Mouse (Mus musculus): ENCODE data around the gene Hsf2bp.

The Hsf2bp gene

GRCm38 (mm10) chr17:31916461-31916775 lies 119.7 kb downstream of the Hsf2bp start:
- no peak for TF ChIP-seq GATA4 (IDR thresholded peaks at IDR 0.05; ENCODE audit: insufficient replicate concordance, low read length)

DNA sequence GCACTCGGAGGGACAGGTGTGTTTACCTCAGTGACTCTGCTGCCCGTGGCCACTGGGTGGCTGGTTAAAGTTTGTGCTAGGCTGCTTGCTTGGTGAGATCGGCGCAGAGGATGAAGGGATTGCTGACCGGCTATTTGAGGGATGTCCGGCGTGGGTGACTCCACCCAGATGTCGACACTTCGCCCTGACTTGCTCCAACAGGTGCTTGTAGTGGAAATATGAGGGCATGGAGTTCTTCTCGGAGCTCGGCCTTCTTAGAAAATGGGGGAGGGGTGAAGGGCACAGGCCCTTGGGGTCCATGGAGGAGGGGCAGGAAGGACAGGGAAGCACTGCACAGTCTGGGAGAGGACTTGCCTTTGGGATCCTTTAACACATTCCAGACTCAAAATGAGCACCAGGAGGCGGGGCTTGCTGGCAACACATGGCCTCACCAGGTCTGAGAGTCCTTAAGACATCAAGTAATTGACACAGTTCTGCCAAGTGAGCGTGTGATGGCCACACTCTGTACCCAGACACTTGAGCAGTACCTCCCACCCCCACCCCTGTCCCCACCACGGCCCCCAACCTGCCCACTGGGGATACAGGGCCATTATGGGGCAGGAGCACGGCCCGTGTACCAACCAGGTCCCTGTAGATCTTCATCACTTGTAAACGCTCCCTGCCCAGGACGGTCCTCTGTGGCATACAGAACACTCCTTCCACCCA lies 120.2 kb downstream of the Hsf2bp start:
- no peak for TF ChIP-seq GATA4 (IDR thresholded peaks at IDR 0.05; ENCODE audit: insufficient replicate concordance, low read length)

DNA sequence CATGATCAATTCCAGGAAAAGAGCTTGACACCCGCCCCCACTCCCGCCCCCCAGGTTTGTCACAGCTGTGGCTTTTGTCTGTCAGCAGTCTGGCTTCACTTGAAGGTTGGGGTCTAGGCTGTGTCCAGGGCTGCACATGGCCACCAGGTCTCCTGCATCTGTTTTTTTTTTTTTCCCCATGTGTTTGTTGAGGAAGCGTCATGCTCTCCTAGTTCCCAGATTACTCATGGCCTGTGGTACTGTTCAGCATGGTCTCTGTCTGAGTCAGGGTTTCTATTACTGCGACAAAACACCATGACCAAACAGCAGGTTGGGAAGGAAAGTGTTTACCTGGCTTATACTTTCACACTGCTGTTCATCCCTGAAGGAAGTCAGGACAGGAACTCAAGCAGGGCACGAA lies 121.8 kb downstream of the Hsf2bp start:
- TF ChIP-seq GATA4 (IDR thresholded peaks at IDR 0.05; ENCODE audit: insufficient replicate concordance, low read length): no peak

- TF ChIP-seq GATA4 (IDR thresholded peaks at IDR 0.05; ENCODE audit: insufficient replicate concordance, low read length): no peak
Measured at GRCm38 (mm10) chr17:31912881-31913662, 123.1 kb downstream of the Hsf2bp start.

DNA sequence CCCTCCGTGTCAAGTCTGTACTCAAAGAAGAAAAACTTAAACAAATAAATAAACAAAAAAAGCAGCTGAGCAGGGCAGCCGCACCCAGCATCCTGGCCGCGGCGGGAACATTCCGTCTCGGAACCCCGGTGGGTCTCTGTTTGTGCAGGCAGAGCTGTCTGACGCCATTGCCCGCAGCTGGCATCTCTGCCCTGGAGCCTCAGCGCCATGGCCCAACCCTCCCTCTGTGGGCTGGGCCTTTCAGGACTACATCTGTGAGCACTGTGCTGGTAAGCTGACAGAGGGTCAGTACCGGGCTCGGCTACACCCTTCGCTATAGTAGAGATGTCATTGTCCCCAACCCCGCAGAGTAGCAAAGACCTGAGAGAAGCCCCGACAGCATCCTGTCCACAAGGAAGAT lies 123.8 kb downstream of the Hsf2bp start:
- TF ChIP-seq GATA4 (IDR thresholded peaks at IDR 0.05; ENCODE audit: insufficient replicate concordance, low read length): no peak

GRCm38 (mm10) chr17:31908966-31909365 lies 127.2 kb downstream of the Hsf2bp start:
- TF ChIP-seq GATA4 (IDR thresholded peaks at IDR 0.05; ENCODE audit: insufficient replicate concordance, low read length): peak; percentile 79; the same call in 1 of the 2 replicates

DNA sequence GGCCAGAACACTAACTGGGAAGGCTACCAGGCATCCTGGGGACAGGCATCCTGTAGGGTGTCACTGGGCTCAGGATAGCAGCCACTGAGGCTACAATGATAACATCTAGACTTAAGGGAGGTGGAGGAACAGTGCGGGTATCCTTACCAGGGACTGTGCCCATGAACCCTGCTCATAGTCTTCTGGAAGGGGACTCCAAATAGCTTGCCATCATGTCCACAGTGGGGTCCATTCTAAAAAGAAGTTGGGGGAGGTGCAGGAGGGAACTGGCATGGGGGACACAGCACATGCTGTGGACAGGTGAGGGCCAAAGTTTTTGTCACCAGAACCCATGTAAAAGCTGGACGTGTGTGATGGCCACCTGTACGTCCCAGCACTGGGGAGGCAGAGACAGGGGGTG lies 129.7 kb downstream of the Hsf2bp start:
- TF ChIP-seq GATA4 (IDR thresholded peaks at IDR 0.05; ENCODE audit: insufficient replicate concordance, low read length): no peak

DNA sequence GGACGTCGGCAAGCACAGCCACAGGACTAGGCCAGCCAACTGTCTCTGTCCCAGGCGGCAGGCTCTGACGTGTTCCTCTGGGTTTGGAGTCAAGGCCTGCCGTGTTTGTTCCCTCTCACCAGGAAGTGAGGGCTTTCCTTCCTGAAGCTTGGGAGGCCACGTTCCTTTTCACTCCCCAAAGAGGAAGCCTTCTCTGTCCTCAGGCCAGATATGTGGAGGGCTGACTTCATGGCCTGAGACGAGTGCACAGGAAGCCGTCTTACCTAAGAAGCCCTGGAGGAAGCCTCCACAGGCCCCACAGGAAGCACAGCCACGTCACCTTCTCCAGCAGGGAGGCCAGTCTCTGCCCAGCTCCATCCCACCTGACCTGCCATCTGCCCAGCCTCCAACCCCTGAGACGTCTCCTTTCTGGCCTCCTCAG lies 130.3 kb downstream of the Hsf2bp start:
- TF ChIP-seq GATA4 (IDR thresholded peaks at IDR 0.05; ENCODE audit: insufficient replicate concordance, low read length): peak; percentile 73; the same call in 1 of the 2 replicates

DNA sequence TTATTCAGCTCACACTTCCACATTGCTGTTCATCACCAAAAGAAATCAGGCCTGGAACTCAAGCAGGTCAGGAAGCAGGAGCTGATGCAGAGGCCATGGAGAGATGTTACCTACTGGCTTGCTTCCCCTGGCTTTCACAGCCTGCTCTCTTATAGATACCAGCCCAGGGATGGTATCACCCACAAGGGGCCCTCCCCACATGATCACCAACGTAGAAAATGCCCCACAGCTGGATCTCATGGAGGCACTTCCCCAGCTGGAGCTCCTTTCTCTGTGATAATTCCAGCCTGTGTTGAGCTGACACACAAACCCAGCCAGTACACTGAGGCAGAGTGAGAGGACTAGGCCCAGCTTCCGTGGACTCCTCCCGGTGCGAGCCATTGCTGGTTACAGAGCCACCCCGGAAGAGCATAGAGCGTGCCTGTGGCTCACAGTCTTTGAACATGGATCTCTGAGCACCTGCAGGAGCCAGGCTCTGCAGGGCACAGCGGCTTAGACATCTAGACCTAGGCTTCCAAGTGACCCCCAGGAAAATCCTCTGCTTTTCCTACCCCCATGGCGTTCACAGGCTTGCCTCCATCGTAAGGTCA lies 130.9 kb downstream of the Hsf2bp start:
- no peak for TF ChIP-seq GATA4 (IDR thresholded peaks at IDR 0.05; ENCODE audit: insufficient replicate concordance, low read length)

GRCm38 (mm10) chr17:31904036-31904435 lies 132.1 kb downstream of the Hsf2bp start:
- no peak for TF ChIP-seq GATA4 (IDR thresholded peaks at IDR 0.05; ENCODE audit: insufficient replicate concordance, low read length)

- TF ChIP-seq GATA4 (IDR thresholded peaks at IDR 0.05; ENCODE audit: insufficient replicate concordance, low read length): no peak
Measured at GRCm38 (mm10) chr17:31902630-31903198, 133.4 kb downstream of the Hsf2bp start.

DNA sequence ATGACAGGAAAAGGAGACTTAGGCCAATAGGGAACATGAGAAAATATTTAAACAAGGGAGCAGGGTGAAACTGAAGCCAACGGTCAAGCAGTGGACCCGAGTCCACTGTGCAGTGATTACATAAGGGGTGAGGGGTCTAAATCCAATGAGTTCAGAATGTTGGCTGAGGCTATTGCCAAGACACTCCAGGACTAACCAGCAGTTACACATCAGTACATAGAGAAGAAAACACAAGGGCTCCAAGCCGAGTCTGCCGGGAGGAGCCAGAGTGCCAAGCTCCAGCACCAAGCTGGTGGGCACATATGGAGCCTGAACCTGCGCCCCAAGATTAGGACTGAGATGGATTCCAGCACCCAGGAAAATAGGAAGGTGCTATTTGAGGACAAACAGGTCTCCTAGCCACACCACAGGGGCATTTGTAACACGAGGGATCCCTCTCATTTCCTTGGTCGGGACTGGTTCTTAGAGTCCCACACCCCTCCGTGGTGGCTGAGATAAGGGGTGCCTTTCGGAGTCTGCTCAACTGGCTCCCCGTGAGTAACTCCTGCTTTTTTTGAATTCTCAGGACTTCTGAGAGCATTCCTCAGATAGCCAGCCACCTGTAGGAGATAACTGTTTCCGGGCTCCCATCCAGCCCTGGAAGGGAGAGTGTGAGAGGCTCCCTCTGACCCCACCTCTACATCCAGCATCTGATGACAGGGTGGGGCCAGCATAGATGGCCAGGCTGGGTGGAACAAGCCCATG lies 134.5 kb downstream of the Hsf2bp start:
- no peak for TF ChIP-seq GATA4 (IDR thresholded peaks at IDR 0.05; ENCODE audit: insufficient replicate concordance, low read length)

GRCm38 (mm10) chr17:31898941-31899340 lies 137.2 kb downstream of the Hsf2bp start:
- no peak for TF ChIP-seq GATA4 (IDR thresholded peaks at IDR 0.05; ENCODE audit: insufficient replicate concordance, low read length)

DNA sequence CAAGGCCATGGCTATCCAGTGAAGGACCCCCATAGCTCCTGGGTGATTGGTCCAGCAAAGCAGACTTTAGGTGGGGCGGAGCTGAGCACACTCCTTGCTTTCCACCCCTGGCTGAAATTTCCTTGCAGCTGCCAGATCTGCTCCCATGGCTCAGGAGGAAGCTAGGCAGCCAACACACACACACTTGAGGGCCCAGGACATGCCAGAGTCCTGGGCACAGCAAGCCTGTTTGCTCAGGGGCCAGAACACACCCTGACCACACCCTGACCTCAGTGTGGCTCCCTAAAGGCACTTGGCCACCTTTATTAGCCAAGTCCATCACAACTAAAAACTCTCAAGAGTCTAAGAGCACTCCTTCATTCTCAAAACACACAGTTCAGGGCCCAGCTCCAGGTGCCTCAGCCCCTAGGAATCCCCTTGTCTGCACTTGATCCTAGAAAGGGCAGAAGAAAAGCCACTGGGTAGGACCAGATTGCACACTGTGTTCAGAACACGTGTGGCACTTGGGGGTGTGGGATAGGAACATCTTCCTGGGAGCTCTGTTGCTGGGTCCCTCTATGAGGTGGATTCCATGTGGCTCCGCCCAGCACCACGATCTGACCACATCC lies 138.9 kb downstream of the Hsf2bp start:
- TF ChIP-seq GATA4 (IDR thresholded peaks at IDR 0.05; ENCODE audit: insufficient replicate concordance, low read length): no peak

GRCm38 (mm10) chr17:31896751-31897150 lies 139.4 kb downstream of the Hsf2bp start:
- TF ChIP-seq GATA4 (IDR thresholded peaks at IDR 0.05; ENCODE audit: insufficient replicate concordance, low read length): no peak

Measured in liver, adult (tissue).